Mouse (Mus musculus) right cerebral cortex, postnatal 10 days (tissue): ENCODE results near the gene 9230112D13Rik.

Experiments
- DNase-seq, 2 experiments: peaks; one replicate each; pipeline ENCODE4 v3.0.0; 2021; ENCODE audit warnings: low spot score in 2 of 2

The 9230112D13Rik gene

GRCm38 (mm10) chr14:34541896-34542295 lies 19.3 kb upstream of the 9230112D13Rik start:
- no peak for DNase-seq

- no peak for DNase-seq
These were observed 18.1 kb upstream of the 9230112D13Rik start for GRCm38 (mm10) chr14:34540685-34541162.

- DNase-seq = no peak
These were observed 13.3 kb upstream of the 9230112D13Rik start for GRCm38 (mm10) chr14:34535883-34536282.

GRCm38 (mm10) chr14:34533537-34533936 lies 10.9 kb upstream of the 9230112D13Rik start:
- no peak for DNase-seq

- DNase-seq = no peak
These were observed 9.9 kb upstream of the 9230112D13Rik start for GRCm38 (mm10) chr14:34532536-34532935.

GRCm38 (mm10) chr14:34528804-34529203 lies 6.2 kb upstream of the 9230112D13Rik start:
- DNase-seq = no peak

- no peak for DNase-seq
These were observed 4.5 kb downstream of the 9230112D13Rik start for GRCm38 (mm10) chr14:34517959-34518544.

- no peak for DNase-seq
These were observed 5.5 kb downstream of the 9230112D13Rik start for GRCm38 (mm10) chr14:34516960-34517577.

- no peak for DNase-seq
These were observed 6.7 kb downstream of the 9230112D13Rik start for GRCm38 (mm10) chr14:34515860-34516259.

GRCm38 (mm10) chr14:34514120-34514519 lies 8.5 kb downstream of the 9230112D13Rik start:
- no peak for DNase-seq

GRCm38 (mm10) chr14:34512602-34513001 lies 10.0 kb downstream of the 9230112D13Rik start:
- no peak for DNase-seq

- DNase-seq = no peak
These were observed 10.7 kb downstream of the 9230112D13Rik start for GRCm38 (mm10) chr14:34511901-34512300.

- no peak for DNase-seq
These were observed 13.7 kb downstream of the 9230112D13Rik start for GRCm38 (mm10) chr14:34508842-34509439.

GRCm38 (mm10) chr14:34508187-34508840 lies 14.3 kb downstream of the 9230112D13Rik start:
- no peak for DNase-seq

- no peak for DNase-seq
These were observed 17.3 kb downstream of the 9230112D13Rik start for GRCm38 (mm10) chr14:34505309-34505708.

GRCm38 (mm10) chr14:34504377-34504776 lies 18.2 kb downstream of the 9230112D13Rik start:
- DNase-seq = no peak

GRCm38 (mm10) chr14:34503759-34504158 lies 18.8 kb downstream of the 9230112D13Rik start:
- no peak for DNase-seq

- no peak for DNase-seq
These were observed 19.3 kb downstream of the 9230112D13Rik start, which contains the start of gene Bmpr1a for GRCm38 (mm10) chr14:34503325-34503647. TSS of gene Bmpr1a (minus strand) at chr14:34503341.

GRCm38 (mm10) chr14:34502475-34503324 lies 19.9 kb downstream of the 9230112D13Rik start:
- DNase-seq = peak; percentile 92 to 93

- DNase-seq = peak; percentile 55 to 62
These were observed 20.7 kb downstream of the 9230112D13Rik start for GRCm38 (mm10) chr14:34501804-34502474.

- no peak for DNase-seq
These were observed 21.2 kb downstream of the 9230112D13Rik start for GRCm38 (mm10) chr14:34501447-34501803.
